8 mouse cellular contexts compared by ENCODE assay signal in the genomic region with DNA sequence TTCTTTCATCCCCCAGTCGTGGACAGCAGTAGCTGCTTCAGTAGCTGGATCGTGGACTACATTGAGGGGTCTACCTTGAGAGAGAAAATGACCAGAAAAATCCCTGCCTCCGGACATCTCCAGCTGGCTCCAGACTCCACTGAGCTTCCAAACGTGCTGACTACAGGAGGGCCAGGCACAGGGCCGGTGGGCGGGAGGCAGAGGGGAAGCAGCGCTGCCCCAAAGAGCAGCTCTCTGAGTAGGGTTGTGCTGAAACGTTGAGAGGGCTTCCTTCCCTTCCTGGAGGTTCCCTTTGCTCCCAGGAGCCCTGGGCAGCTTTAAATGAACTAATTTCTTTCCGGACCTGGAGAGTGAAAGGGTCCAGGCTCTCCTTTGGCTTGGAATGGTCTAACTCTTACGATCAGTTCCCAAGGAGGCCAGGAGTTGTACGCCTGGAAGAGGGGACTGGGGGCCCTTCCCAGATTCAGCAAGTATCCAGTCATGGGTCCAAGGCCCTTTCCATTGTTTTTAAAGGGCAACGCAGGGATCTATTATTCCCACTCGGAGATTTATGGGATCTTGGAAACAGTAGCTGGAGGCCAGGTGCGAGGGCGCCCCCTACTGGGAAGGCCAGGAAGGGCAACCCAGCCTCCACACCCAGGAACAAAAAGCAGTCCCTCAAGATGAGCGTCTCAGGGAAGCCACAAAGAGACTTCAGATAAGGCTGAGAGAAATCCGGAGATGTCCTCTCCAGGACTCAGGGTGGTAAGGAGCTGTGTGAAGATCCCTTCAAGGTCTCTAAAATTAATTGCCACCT.
DNase-seq lines count a peak whose midpoint lies in the region; ATAC-seq and TF ChIP-seq lines count a peak whose summit lies in the region.
"Had no signal": no experiment of that assay in that cellular context is flagged by ENCODE, and none has a peak within 500 bp of the region (broad histone marks: within the 10 kb centered on the region; RNA-seq: fewer than 3 reads in every experiment).

No protein-coding gene starts in this region.

- peak; percentile 79; the same call in 1 of the 2 replicates for TF ChIP-seq CTCF in thymus, adult 2 months (IDR thresholded peaks at IDR 0.05; ENCODE audit: borderline replicate concordance, control insufficient read depth, extremely low read depth, insufficient read depth, low read length, poor library complexity)
- peak; percentile 77 for TF ChIP-seq CTCF in kidney, postnatal 0 days (IDR thresholded peaks at IDR 0.05; ENCODE audit: low read depth)
- TF ChIP-seq CTCF in liver, postnatal 0 days (IDR thresholded peaks at IDR 0.05; ENCODE audit: low read depth): peak; percentile 77
- peak; percentile 84 for TF ChIP-seq CTCF in small intestine, adult 2 months (IDR thresholded peaks at IDR 0.05; ENCODE audit: extremely low read depth, insufficient read length, insufficient replicate concordance, low read depth, low read length)

- no peak for TF ChIP-seq EP300 in liver, postnatal 0 days (IDR thresholded peaks at IDR 0.05; ENCODE audit: low read depth)

- H3K4me1 ChIP-seq in thymus, adult 2 months (replicated peaks; ENCODE audit: control insufficient read depth, insufficient read depth, low read length): no peaks in the 10 kb centered on the region
- peaks cover 46% of the 10 kb centered on the region for H3K4me1 ChIP-seq in embryonic facial prominence, embryonic 10.5 days
- H3K4me1 ChIP-seq in kidney, postnatal 0 days (replicated peaks; ENCODE audit: insufficient read depth, low read length): no peaks in the 10 kb centered on the region
- no peaks in the 10 kb centered on the region for H3K4me1 ChIP-seq in liver, postnatal 0 days (ENCODE audit: insufficient read depth)
- H3K4me1 ChIP-seq in small intestine, adult 2 months (ENCODE audit: control insufficient read depth, insufficient read depth, insufficient read length, low read length): no peaks in the 10 kb centered on the region
- H3K4me1 ChIP-seq: megakaryocyte, embryonic 14.5 days had no signal

- TF ChIP-seq POLR2A in thymus, adult 2 months (IDR thresholded peaks at IDR 0.05; ENCODE audit: control insufficient read depth, extremely low read depth, insufficient read depth, low read length, poor library complexity): no peak
- no peak for TF ChIP-seq POLR2A in small intestine, adult 2 months (IDR thresholded peaks at IDR 0.05; ENCODE audit: low read depth, low read length)

- WGBS in thymus, adult 2 months: 13% methylated on average over 17 of the region's 17 CpGs
- 8% methylated on average over 17 of the region's 17 CpGs for WGBS in embryonic facial prominence, embryonic 10.5 days
- WGBS in kidney, postnatal 0 days: 13% methylated on average over 17 of the region's 17 CpGs
- WGBS in liver, postnatal 0 days (ENCODE audit: insufficient replicate concordance): 8% methylated on average over 17 of the region's 17 CpGs
- WGBS in small intestine, adult 2 months: 13% methylated on average over 17 of the region's 17 CpGs

- no peak for ATAC-seq in kidney, postnatal 0 days (replicated peaks; ENCODE audit: low FRiP score, low read depth)
- ATAC-seq in liver, postnatal 0 days: no peak

- DNase-seq in thymus, adult 2 months: peak; percentile 20
- DNase-seq in thymus, postnatal 10 days (ENCODE audit: low spot score in 2 of 2): no peak
- peak; percentile 62 for DNase-seq in adrenal gland, postnatal 25 days
- DNase-seq in embryonic facial prominence, embryonic 10.5 days (ENCODE audit: low spot score): peak; percentile 80
- DNase-seq in kidney, postnatal 0 days (ENCODE audit: low spot score): peak; percentile 32
- DNase-seq in liver, postnatal 0 days: peak; percentile 46

- no peak overlapping the region for H3K27ac ChIP-seq in thymus, adult 2 months (ENCODE audit: control insufficient read depth, insufficient read depth, low read length)
- peak overlapping the region; percentile 20; the same call in 1 of the 2 replicates for H3K27ac ChIP-seq in embryonic facial prominence, embryonic 10.5 days (replicated peaks)
- no peak overlapping the region for H3K27ac ChIP-seq in kidney, postnatal 0 days
- no peak overlapping the region for H3K27ac ChIP-seq in liver, postnatal 0 days (ENCODE audit: low read depth)
- no peak overlapping the region for H3K27ac ChIP-seq in small intestine, adult 2 months (ENCODE audit: insufficient read depth, low read depth, low read length)

- no peak overlapping the region for H3K4me2 ChIP-seq in kidney, postnatal 0 days (ENCODE audit: low read length)
- no peak overlapping the region for H3K4me2 ChIP-seq in liver, postnatal 0 days (ENCODE audit: low read depth, low read length)

- H3K36me3 ChIP-seq in thymus, adult 2 months (ENCODE audit: control insufficient read depth, insufficient read depth, low read length): no peaks in the 10 kb centered on the region
- H3K36me3 ChIP-seq in embryonic facial prominence, embryonic 10.5 days (replicated peaks): no peaks in the 10 kb centered on the region
- H3K36me3 ChIP-seq in kidney, postnatal 0 days (ENCODE audit: insufficient read depth, low read length): no peaks in the 10 kb centered on the region
- no peaks in the 10 kb centered on the region for H3K36me3 ChIP-seq in liver, postnatal 0 days (replicated peaks; ENCODE audit: insufficient read depth, low read length)
- H3K36me3 ChIP-seq in small intestine, adult 2 months (ENCODE audit: control insufficient read depth, insufficient read depth, low read length): no peaks in the 10 kb centered on the region

- no peaks in the 10 kb centered on the region for H3K9me3 ChIP-seq in embryonic facial prominence, embryonic 10.5 days
- no peaks in the 10 kb centered on the region for H3K9me3 ChIP-seq in kidney, postnatal 0 days (replicated peaks; ENCODE audit: low read length)
- H3K9me3 ChIP-seq in liver, postnatal 0 days (ENCODE audit: low read length): no peaks in the 10 kb centered on the region
- H3K9me3 ChIP-seq: megakaryocyte, embryonic 14.5 days had no signal

- no peak overlapping the region for H3K9ac ChIP-seq in kidney, postnatal 0 days (ENCODE audit: low read depth, low read length)
- no peak overlapping the region for H3K9ac ChIP-seq in liver, postnatal 0 days (replicated peaks)

- no peak overlapping the region for H3K4me3 ChIP-seq in thymus, adult 2 months (ENCODE audit: control insufficient read depth, insufficient read depth, low read length)
- H3K4me3 ChIP-seq in embryonic facial prominence, embryonic 10.5 days: 0 out of 2 replicates have a peak overlapping the region, but pooled peaks have one; percentile 4
- H3K4me3 ChIP-seq in kidney, postnatal 0 days (replicated peaks; ENCODE audit: low read depth, low read length): no peak overlapping the region
- H3K4me3 ChIP-seq in liver, postnatal 0 days (ENCODE audit: low read depth, low read length): no peak overlapping the region
- no peak overlapping the region for H3K4me3 ChIP-seq in small intestine, adult 2 months (ENCODE audit: low read depth, low read length)
- H3K4me3 ChIP-seq: megakaryocyte, embryonic 14.5 days had no signal

- no peaks in the 10 kb centered on the region for H3K27me3 ChIP-seq in thymus, adult 2 months (ENCODE audit: control insufficient read depth, insufficient read depth, low read length)
- H3K27me3 ChIP-seq in embryonic facial prominence, embryonic 10.5 days (replicated peaks; ENCODE audit: low read depth, poor library complexity, severe bottlenecking): peaks cover 72% of the 10 kb centered on the region
- peaks cover 24% of the 10 kb centered on the region for H3K27me3 ChIP-seq in kidney, postnatal 0 days (ENCODE audit: insufficient read depth, low read length)
- peaks cover 23% of the 10 kb centered on the region; the same call in 1 of the 2 replicates for H3K27me3 ChIP-seq in liver, postnatal 0 days (ENCODE audit: insufficient read depth, low read length)
- H3K27me3 ChIP-seq in small intestine, adult 2 months (ENCODE audit: control insufficient read depth, insufficient read depth, low read length): peaks cover 6% of the 10 kb centered on the region; the same call in 1 of the 2 replicates

Comparison
In these comparisons a context has a peak if more than half of its experiments do, and no peak if none do; other contexts are left out.
1. DNase-seq: peak in thymus, adult 2 months (single experiment), adrenal gland, postnatal 25 days (single experiment), embryonic facial prominence, embryonic 10.5 days (single experiment), kidney, postnatal 0 days (single experiment) and liver, postnatal 0 days (single experiment); none in thymus, postnatal 10 days (0 of 2).
2. Peak in every context shown above with its lines, with median percentiles within 50 percentile points of each other: CTCF ChIP-seq.